Mouse (Mus musculus) heart, postnatal 0 days (tissue): ENCODE measurements around the gene Gpr85. TPM values are rescaled to one million over a fixed set of nuclear protein-coding genes. Genes with fewer than 3 reads are reported as not detected.

Source experiments
- ATAC-seq: fragments of 200-750 bp; cut with Nextera tagmentation; 2 replicates; pipeline ENCODE4 v1.8.0; 2017; ENCODE audit warnings: low read depth, moderate number of reproducible peaks, moderate library complexity; ENCODE audit not compliant: insufficient read depth
- DNase-seq: peaks from one replicate; pipeline ENCODE4 v3.0.0-alpha.2; 2016; ENCODE audit warnings: low spot score
- H3K27ac ChIP-seq: fragments of 300-500 bp; sonication (generic); 2 replicates; pipeline ENCODE4 v1.5.1; 2014; ENCODE audit warnings: low read depth, mild to moderate bottlenecking
- H3K27me3 ChIP-seq: fragments of 300-500 bp; sonication (generic); 2 replicates; pipeline ENCODE4 v1.6.1; 2014; ENCODE audit warnings: low read length, mixed read lengths; ENCODE audit not compliant: control insufficient read depth, insufficient read depth
- H3K36me3 ChIP-seq: fragments of 300-500 bp; sonication (generic); replicated peaks from 2 replicates; pipeline ENCODE4 v1.6.1; 2014; ENCODE audit warnings: low read length, mixed read lengths; ENCODE audit not compliant: control insufficient read depth, insufficient read depth
- H3K4me1 ChIP-seq: fragments of 300-500 bp; sonication (generic); 2 replicates; pipeline ENCODE4 v1.6.1; 2014; ENCODE audit warnings: antibody characterized with exemption; ENCODE audit not compliant: control insufficient read depth, insufficient read depth
- H3K4me2 ChIP-seq: fragments of 300-500 bp; sonication (generic); 2 replicates; pipeline ENCODE4 v1.6.1; 2014; ENCODE audit warnings: low read depth, mild to moderate bottlenecking, low read length, moderate library complexity
- H3K4me3 ChIP-seq: fragments of 300-500 bp; sonication (generic); 2 replicates; pipeline ENCODE4 v1.5.1; 2014; ENCODE audit warnings: low read depth, low read length
- H3K9ac ChIP-seq: fragments of 300-500 bp; sonication (generic); replicated peaks from 2 replicates; pipeline ENCODE4 v1.6.1; 2014; ENCODE audit warnings: low read depth, low read length, mixed read lengths
- H3K9me3 ChIP-seq: fragments of 300-500 bp; sonication (generic); replicated peaks from 2 replicates; pipeline ENCODE4 v1.6.1; 2016; ENCODE audit warnings: low read length; ENCODE audit not compliant: control insufficient read depth
- CTCF ChIP-seq: IDR thresholded peaks from 2 replicates; pipeline ENCODE4 v1.5.1; 2016; ENCODE audit warnings: antibody characterized with exemption, control low read depth, low read depth
- EP300 ChIP-seq: IDR thresholded peaks from 2 replicates; pipeline ENCODE4 v1.6.1; 2016; ENCODE audit warnings: antibody characterized with exemption, low read depth
- WGBS: fragments of 180-500 bp; shearing (Covaris S2); extraction: QIAGEN DNeasy Blood & Tissue Kit; methylation state at CpG from one replicate; pipeline ENCODE4 v1.1.7; 2014; 5-methylcytosine and 5-hydroxymethylcytosine counted together
- polyA plus RNA-seq: library from polyadenylated mRNA; unstranded; fragments of >200 nt; fragmentation: Nextera tagmentation; extraction: Ambion mirVana; gene quantifications from 2 replicates; pipeline ENCODE4 v1.2.1, GENCODE M21; 2015
- total RNA-seq: library from RNA; depleted of rRNA; stranded (reverse); fragments of >200 nt; gene quantifications from 2 replicates; pipeline ENCODE4 v1.2.3, GENCODE M21; 2014; ENCODE audit warnings: low replicate concordance

The Gpr85 gene
- total and polyA plus RNA-seq, 2 experiments from 2014 or later, result 1.1 TPM; not detected in 1

GRCm38 (mm10) chr6:13836967-13837570 lies 2.7 kb downstream of the Gpr85 start:
- no peak overlapping the region for H3K4me2 ChIP-seq
- H3K9me3 ChIP-seq, result no peaks in the 10 kb centered on the region
- H3K27me3 ChIP-seq, result 0 out of 2 replicates have a peak, but pooled peaks cover 5% of the 10 kb centered on the region
- no peak for TF ChIP-seq CTCF
- no peak for TF ChIP-seq EP300
- WGBS, result 69% methylated on average over 3 of the region's 3 CpGs
- no peaks in the 10 kb centered on the region for H3K36me3 ChIP-seq
- H3K4me3 ChIP-seq, result no peak overlapping the region
- no peak for ATAC-seq
- H3K9ac ChIP-seq, result no peak overlapping the region
- no peak for DNase-seq
- H3K27ac ChIP-seq, result no peak overlapping the region
- no peaks in the 10 kb centered on the region for H3K4me1 ChIP-seq

- TF ChIP-seq CTCF, result no peak
- TF ChIP-seq EP300, result no peak
- Histone ChIP-seq H3K4me2 (no peak overlapping the region), H3K4me1 (no peaks in the 10 kb centered on the region), H3K27ac (no peak overlapping the region), H3K4me3 (no peak overlapping the region), H3K27me3 (0 out of 2 replicates have a peak, but pooled peaks cover 5% of the 10 kb centered on the region), H3K9me3 (no peaks in the 10 kb centered on the region), H3K36me3 (no peaks in the 10 kb centered on the region), H3K9ac (no peak overlapping the region)
- 73% methylated on average over 17 of the region's 17 CpGs for WGBS
- DNase-seq (no peak), ATAC-seq (no peak)
Observed at GRCm38 (mm10) chr6:13835720-13836665, 3.7 kb downstream of the Gpr85 start.

- ATAC-seq, result no peak
- TF ChIP-seq EP300, result no peak
- TF ChIP-seq CTCF, result no peak
- Histone ChIP-seq H3K9ac (no peak overlapping the region), H3K27me3 (0 out of 2 replicates have a peak, but pooled peaks cover 5% of the 10 kb centered on the region), H3K4me2 (no peak overlapping the region), H3K9me3 (no peaks in the 10 kb centered on the region), H3K4me3 (no peak overlapping the region), H3K27ac (no peak overlapping the region), H3K4me1 (no peaks in the 10 kb centered on the region), H3K36me3 (no peaks in the 10 kb centered on the region)
- DNase-seq, result no peak
- 77% methylated on average over 2 of the region's 2 CpGs for WGBS
Observed at GRCm38 (mm10) chr6:13832770-13833169, 7.0 kb downstream of the Gpr85 start.

- Histone ChIP-seq H3K36me3 (no peaks in the 10 kb centered on the region), H3K9ac (no peak overlapping the region), H3K27ac (no peak overlapping the region), H3K4me2 (no peak overlapping the region), H3K9me3 (no peaks in the 10 kb centered on the region), H3K4me3 (no peak overlapping the region), H3K4me1 (no peaks in the 10 kb centered on the region), H3K27me3 (no peaks in the 10 kb centered on the region)
- no peak for ATAC-seq
- TF ChIP-seq EP300 (no peak), CTCF (no peak)
- 76% methylated on average over 1 of the region's 1 CpGs for WGBS
- no peak for DNase-seq
Observed at GRCm38 (mm10) chr6:13828877-13829276, 10.9 kb downstream of the Gpr85 start.

- H3K36me3 ChIP-seq, result no peaks in the 10 kb centered on the region
- TF ChIP-seq EP300 (no peak), CTCF (no peak)
- H3K9ac ChIP-seq, result no peak overlapping the region
- H3K4me2 ChIP-seq, result no peak overlapping the region
- H3K9me3 ChIP-seq, result no peaks in the 10 kb centered on the region
- H3K27me3 ChIP-seq, result no peaks in the 10 kb centered on the region
- H3K27ac ChIP-seq, result no peak overlapping the region
- no peak overlapping the region for H3K4me3 ChIP-seq
- H3K4me1 ChIP-seq, result no peaks in the 10 kb centered on the region
- ATAC-seq (peak; percentile 82), DNase-seq (peak; percentile 52)
Observed at GRCm38 (mm10) chr6:13816661-13817060, 23.1 kb downstream of the Gpr85 start.
